Mouse (Mus musculus) retina, postnatal 7 days (tissue): ENCODE measurements around the gene Fam98a.

Source experiments
- DNase-seq: peaks from one replicate; pipeline ENCODE4 v3.0.0-alpha.2; 2012; ENCODE audit warnings: low read depth, low spot score

The Fam98a gene

DNA sequence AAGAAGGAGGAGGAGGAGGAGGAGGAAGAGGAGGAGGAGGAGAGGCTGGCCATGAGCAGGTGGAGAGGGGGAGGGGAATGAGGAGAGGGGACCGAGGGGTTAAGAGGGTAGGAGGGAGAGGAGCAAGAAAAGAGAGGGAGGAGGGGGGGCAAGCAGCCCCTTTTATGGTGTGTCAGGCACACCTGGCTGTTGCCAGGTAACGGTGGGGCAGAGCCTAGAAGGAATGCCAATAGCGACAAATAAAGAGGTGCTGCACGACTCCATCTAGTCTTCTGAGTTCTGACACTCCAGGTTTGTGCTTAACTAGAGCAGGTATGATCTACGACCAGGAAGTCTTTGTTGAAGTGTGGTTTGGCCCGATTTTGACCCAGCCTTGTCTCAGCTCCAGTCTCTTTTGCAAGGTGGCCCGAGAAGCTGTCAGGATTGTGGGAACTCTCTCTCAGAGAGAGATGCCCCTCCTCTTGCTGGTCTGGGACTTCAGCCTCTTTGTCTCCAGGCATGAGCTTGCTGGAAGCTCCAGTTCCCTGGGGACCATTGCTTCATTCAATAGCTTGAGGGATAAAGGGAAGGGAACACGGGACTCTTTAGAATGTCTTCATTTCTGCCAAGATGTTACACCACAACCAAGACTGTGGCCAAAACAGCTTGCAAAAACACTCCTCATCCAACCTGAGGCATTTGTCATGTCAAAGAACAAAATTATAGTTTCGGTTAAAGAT lies 29.2 kb downstream of the Fam98a start:
- no peak for DNase-seq

DNA sequence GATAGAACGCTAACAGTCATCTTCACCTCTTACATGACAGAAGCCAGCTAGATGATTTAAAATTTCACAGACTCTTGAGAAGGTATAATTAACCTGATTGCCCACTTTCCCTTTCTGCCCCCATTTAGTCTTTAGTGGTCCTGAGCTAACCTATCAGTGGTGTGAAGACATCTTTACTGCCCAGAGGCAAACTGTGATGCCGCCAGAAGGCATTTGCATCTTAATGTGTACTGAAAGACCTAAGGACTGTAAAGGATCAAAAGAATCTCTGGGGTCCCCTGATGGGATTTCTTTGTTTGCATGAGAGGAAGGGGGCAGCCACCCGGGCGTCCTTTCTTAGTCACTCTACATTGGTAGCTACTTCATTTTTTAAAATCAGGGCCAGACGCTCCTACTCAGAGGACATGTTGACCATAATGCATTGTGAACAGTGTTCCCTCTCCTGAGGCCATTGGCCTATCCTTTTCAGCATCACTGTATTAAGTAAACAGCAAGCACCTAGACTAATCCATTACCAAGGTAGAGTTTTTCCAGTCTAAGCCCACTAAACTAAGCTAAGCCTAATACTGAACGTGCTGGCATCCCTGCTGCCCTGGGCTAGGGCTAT lies 30.4 kb downstream of the Fam98a start:
- DNase-seq = no peak

DNA sequence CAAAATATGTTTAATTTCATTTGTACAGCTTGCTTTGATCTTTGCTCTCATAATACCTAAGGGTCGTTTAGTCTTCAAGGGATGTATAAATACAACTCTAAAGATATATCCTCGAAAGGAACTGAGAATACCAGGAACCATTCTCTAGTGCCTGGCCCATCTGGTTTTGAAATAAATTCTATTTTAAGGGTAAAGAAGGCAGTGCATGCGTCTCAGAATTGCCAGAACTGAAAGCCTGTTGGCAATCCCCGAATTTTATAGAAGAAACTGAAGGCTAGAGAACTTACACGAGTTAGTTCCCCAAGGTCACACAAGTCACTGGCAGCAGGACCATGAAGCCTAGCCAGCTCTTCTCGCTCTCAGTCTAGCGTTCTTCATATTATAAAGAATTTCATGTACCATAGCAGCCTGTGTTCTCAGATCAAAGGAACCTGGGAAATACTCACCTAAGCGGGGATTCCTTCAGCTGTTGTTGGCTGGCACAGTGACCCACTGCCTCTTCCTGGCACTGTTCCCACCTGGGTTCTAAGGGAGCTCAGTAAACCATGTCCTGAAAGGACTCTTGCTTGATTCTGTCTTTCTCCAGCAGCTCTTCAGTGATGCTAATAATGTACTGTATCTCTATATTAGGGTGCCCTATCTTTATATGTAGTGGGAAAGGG lies 32.4 kb downstream of the Fam98a start:
- no peak for DNase-seq

DNA sequence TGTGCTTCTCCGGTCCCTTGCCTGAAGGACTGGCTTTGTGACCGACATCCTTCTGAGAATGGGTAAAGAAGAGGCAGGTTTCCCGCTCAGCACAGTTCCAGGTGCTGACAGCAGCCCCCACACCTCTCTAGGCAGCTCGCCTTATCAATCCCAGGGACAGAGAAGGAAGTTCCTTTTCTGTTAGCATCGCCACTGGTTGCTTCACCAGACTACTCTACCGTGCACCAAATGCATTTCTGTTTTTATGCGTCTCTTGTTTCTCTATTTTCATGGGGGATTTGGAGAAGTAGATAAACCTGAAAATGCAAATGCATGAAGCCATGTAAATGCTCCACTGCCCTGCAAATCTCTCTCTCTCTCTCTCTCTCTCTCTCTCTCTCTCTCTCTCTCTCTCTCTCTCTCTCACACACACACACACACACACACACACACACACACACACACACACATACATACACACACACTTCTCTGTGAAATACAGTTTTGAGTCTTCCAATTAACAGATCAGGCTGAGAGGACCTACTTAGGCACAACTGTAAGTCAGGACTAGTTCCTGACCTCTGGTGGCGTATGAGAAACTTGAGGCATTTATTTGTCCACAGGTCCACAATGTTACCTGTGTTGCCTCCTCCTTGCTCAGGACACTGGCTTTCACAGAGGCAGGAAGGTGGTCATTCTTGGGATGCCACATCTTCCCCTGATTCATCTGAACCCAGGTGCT lies 33.4 kb downstream of the Fam98a start:
- DNase-seq = no peak

DNA sequence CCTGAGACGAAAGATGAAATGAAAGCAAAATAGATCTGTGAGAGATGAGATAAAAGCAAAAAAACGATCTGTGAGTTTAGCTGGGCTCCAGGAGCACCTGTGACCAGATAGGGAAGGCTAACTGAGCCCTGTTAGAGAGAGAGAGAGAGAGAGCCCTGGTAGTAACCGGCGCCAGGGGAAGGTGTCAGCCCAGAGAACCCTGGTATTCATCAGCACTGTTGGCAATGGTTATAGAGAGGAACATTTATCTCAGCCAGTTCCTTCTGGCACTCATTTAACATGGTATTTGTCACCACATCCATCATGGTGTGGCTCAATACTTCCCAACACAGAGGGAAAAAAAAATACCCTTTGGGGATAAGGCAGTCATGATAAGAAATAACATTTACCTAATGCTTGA lies 35.2 kb downstream of the Fam98a start:
- no peak for DNase-seq

DNA sequence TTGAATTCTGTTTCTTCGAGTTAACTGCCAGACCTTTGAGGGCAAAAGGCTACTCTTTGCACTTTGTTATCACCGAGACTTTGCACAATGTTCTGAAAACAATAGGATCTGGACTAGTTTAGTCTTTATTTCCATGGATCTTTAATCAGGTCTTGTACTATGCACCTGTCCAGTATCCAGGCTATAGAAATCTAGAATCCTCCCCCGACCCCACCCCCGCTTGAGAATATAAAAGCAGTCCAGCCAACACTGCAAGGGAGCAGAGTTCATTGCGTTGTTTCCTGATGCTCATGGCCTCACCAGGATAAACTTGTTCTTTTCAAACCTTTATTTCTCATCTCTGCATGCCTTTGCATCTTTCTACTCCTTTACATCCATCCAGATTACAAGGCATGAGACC lies 42.5 kb downstream of the Fam98a start:
- no peak for DNase-seq

DNA sequence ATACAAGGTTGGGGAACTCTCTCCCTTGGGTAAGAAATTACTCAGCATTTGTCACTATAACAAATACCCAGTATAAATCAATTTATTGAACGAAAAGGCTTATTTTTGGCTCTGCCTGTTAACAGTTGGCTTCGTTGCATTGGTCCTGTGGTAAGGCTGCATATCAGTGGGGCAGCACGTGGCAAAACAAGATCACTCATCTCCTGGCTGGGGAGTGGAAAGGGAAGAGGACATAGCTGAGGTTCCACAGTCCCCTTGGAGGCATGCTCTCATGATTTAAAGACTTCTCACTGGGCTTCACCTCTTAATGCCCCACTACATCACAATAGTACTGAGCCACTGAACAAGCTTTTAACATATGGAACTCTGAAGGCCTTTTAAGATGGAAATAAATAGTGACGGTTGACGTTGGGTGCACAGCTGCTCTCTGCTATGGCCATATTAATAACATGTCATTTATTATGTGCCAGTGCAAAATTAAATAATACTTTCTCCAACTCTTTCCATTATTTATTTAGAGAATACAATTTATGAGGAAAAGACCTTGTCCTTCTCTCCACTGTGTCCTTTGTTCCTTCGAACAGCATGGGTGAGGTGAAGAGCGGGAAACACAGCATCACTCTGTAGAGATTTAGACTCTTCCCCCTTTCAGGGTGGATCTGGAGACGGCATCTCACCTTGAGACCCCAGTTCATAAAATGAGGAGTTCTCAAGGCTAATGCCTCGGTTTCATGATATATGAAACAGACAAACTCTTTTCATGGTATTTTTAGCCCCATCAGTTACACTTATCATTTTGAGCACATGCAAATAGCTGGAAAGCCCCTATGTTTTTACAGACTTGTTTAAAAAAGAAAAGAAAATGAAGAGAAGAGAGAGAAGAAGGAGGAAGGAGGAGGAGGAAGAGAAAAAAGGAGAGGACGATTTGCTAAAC lies 44.8 kb downstream of the Fam98a start:
- no peak for DNase-seq

DNA sequence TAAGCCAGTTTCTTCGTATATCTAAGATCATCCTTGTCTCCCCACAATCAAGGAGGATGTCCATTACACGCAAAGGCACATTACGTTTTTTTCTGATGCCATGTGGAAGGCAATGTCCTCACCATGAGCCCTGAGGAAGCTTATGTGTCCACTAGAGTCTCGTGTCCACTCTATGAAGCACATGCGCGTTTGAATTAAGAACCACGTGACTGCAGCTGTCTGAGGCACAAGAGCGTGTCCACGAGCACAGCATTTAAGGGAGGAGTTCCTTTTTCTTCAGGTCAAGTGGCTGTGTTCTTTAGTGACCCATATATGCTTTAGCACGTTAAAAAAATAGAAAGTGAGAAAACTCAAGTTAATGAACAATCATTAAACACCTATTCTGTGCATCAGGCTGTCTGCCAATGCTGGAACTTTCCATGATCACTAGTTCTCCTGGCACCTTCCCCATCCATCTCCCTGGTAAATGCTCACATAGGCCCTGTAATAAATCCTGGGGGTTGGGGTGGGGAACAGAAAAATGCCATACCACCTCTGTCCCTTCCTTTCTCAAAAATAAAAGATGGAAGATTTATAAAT lies 45.6 kb downstream of the Fam98a start:
- DNase-seq = no peak

DNA sequence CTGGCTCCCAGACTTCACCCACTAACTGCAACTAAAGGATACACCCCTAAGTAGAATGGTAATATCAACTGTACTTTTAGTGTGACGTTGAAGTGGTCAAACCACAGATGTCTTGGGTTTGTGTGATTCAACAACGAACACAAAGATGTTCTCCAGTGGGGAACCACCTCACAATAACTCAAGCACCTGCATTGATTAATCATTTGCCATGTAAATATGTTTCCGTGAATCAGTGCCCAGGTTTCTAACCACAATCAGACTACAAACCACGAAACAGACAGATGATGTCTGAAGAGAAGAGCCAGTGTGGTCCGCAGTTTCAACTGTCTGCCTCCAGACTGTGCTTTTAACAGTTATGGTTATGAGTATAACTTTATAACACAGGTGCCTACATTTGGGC lies 46.7 kb downstream of the Fam98a start:
- DNase-seq = no peak

DNA sequence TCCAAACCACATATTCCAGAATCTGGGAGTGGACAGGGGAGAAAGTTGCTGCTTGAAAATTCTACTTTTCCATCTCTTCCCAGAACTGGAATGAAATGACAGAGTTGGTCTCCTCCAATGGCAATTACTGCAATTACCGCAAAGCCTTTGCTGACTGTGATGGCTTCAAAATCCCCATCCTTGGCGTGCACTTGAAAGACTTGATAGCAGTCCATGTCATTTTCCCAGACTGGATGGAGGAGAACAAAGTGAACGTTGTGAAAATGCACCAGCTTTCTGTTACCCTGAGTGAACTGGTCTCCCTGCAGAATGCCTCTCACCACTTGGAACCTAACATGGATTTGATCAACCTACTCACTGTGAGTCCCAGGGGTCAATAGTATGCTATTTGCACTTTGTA lies 48.7 kb downstream of the Fam98a start:
- DNase-seq = no peak

DNA sequence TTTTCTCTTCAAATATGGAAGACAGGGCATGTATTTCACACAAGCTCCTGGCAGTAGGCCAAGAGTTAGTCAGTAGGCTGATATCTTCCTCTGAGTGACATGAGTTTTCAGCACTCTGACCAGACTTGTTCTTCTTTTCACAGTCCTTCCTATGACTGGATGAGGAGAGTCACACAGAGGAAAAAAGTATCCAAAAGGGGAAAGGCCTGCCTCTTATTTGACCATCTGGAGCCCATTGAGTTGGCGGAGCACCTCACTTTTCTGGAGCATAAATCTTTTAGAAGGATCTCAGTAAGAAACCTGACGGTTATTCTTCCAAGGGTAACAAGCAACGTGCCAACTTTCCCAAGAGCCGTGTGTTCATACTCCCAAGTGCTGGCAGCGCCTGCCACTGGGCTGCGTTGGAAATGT lies 53.5 kb downstream of the Fam98a start:
- no peak for DNase-seq

DNA sequence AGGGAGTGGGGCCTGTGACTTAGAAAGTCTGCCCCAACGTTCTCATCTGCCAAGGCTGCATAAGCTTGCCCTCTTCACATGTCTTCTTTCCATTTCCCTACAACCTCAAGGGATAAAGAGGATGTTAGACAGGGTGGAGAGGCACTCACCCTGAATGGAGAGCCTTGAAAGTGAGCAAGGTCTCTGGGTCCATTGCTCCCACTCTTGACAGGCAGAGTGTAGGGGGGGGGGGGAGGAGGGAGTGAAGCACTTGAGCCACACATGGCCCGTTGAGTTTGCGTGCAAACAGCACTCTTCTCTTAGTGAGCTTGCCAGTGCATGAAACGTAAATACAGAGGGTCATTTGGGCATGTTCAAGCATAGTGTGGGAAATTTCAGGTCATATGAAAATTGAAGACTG lies 56.5 kb downstream of the Fam98a start:
- no peak for DNase-seq
